In the genomic region with DNA sequence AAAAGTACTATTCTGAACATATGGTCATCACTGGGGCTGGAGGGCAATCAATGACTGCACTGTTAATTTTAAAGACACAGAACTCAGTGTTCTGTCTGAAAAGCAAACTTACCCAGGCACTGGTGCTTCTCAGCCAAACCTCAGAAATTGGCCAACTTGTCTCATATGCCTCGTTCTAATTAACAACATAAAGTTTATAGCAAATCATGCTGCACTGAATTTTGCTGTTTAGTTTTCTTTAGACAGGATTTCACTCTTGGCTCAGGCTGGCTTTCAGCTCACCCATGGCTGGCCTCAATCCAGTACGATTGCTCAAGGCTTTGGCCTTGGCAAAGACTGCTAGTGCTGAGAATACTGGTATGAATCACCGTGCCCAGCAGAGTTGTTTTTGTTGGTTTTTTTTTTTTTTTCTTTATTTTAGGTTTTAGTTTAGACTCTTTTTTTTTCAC, we compare ENCODE assay signal across 8 mouse cellular contexts. TPM values are rescaled to one million over a fixed set of nuclear protein-coding genes. Genes with fewer than 3 reads are reported as not detected.
DNase-seq lines count a peak whose midpoint lies in the region; ATAC-seq lines count a peak whose summit lies in the region.

No protein-coding gene starts in this region.

- no peaks in the 10 kb centered on the region for H3K27me3 ChIP-seq in heart, embryonic 11.5 days (ENCODE audit: control insufficient read depth, insufficient read depth, low read length)
- H3K27me3 ChIP-seq in forebrain, embryonic 16.5 days (replicated peaks; ENCODE audit: control insufficient read depth, insufficient read depth, low read length), result no peaks in the 10 kb centered on the region
- no peaks in the 10 kb centered on the region for H3K27me3 ChIP-seq in liver, embryonic 16.5 days (ENCODE audit: control insufficient read depth, insufficient read depth, low read depth, low read length)

- DNase-seq in heart, adult 11 months, result peak; percentile 98
- peak; percentile 92 to 97 for DNase-seq in adrenal gland, adult (ENCODE audit: inconsistent age in 2 of 2, low spot score in 1 of 2)
- DNase-seq in kidney, adult 8-10 months, result peak; percentile 75 to 79
- peak; percentile 18 for DNase-seq in right cerebral cortex, postnatal 14 days
- no peak for DNase-seq in thymus, postnatal 4 days

- peaks cover 21% of the 10 kb centered on the region for H3K4me1 ChIP-seq in heart, embryonic 11.5 days (ENCODE audit: control insufficient read depth, insufficient read depth, low read length)
- H3K4me1 ChIP-seq in forebrain, embryonic 16.5 days (replicated peaks; ENCODE audit: control insufficient read depth, insufficient read depth, low read length), result peaks cover 11% of the 10 kb centered on the region
- peaks cover 16% of the 10 kb centered on the region for H3K4me1 ChIP-seq in liver, embryonic 16.5 days (ENCODE audit: control insufficient read depth, low read depth, low read length)

- H3K9ac ChIP-seq in heart, embryonic 11.5 days (ENCODE audit: low read depth, low read length), result no peak overlapping the region
- H3K9ac ChIP-seq in forebrain, embryonic 16.5 days (replicated peaks; ENCODE audit: low read depth, low read length), result no peak overlapping the region
- no peak overlapping the region for H3K9ac ChIP-seq in liver, embryonic 16.5 days (ENCODE audit: low read depth, low read length)

- 59% methylated on average over 3 of the region's 3 CpGs for WGBS in heart, embryonic 11.5 days (ENCODE audit: insufficient replicate concordance)
- 12% methylated on average over 3 of the region's 3 CpGs for WGBS in forebrain, embryonic 16.5 days
- 48% methylated on average over 3 of the region's 3 CpGs for WGBS in liver, embryonic 16.5 days (ENCODE audit: insufficient replicate concordance)

- no peak overlapping the region for H3K4me3 ChIP-seq in heart, embryonic 11.5 days (ENCODE audit: low read depth, low read length)
- H3K4me3 ChIP-seq in forebrain, embryonic 16.5 days (replicated peaks; ENCODE audit: low read length), result no peak overlapping the region
- H3K4me3 ChIP-seq in liver, embryonic 16.5 days (ENCODE audit: low read depth, low read length), result no peak overlapping the region

- no peaks in the 10 kb centered on the region for H3K36me3 ChIP-seq in heart, embryonic 11.5 days (ENCODE audit: control insufficient read depth, insufficient read depth, low read length)
- no peaks in the 10 kb centered on the region for H3K36me3 ChIP-seq in forebrain, embryonic 16.5 days (ENCODE audit: control insufficient read depth, insufficient read depth)
- no peaks in the 10 kb centered on the region for H3K36me3 ChIP-seq in liver, embryonic 16.5 days (ENCODE audit: control insufficient read depth, insufficient read depth)

- no peak overlapping the region for H3K4me2 ChIP-seq in heart, embryonic 11.5 days
- H3K4me2 ChIP-seq in forebrain, embryonic 16.5 days (ENCODE audit: low read length), result no peak overlapping the region
- H3K4me2 ChIP-seq in liver, embryonic 16.5 days (ENCODE audit: low read depth, low read length), result no peak overlapping the region

- H3K27ac ChIP-seq in heart, embryonic 11.5 days (ENCODE audit: low read depth, low read length), result no peak overlapping the region
- H3K27ac ChIP-seq in forebrain, embryonic 16.5 days (ENCODE audit: low read length), result no peak overlapping the region
- peak overlapping the region; percentile 21; the same call in 1 of the 2 replicates for H3K27ac ChIP-seq in liver, embryonic 16.5 days (ENCODE audit: low read length)

- no peak for ATAC-seq in heart, embryonic 11.5 days (replicated peaks; ENCODE audit: insufficient number of reproducible peaks, low FRiP score, low TSS enrichment)
- ATAC-seq in forebrain, embryonic 16.5 days, result peak; percentile 87
- ATAC-seq in liver, embryonic 16.5 days (ENCODE audit: low read depth), result peak; percentile 57; the same call in 1 of the 2 replicates

- H3K9me3 ChIP-seq in heart, embryonic 11.5 days (replicated peaks; ENCODE audit: control insufficient read depth, low read length), result no peaks in the 10 kb centered on the region
- H3K9me3 ChIP-seq in forebrain, embryonic 16.5 days (ENCODE audit: control insufficient read depth, low read length), result no peaks in the 10 kb centered on the region
- H3K9me3 ChIP-seq in liver, embryonic 16.5 days (replicated peaks; ENCODE audit: control insufficient read depth, low read length), result no peaks in the 10 kb centered on the region

RNA-seq across cellular contexts. Expression of gene Lnpep, which starts 24.0 kb away (rescaled TPM):
- 8.9 and 12.7 TPM in 2 replicates for polyA plus RNA-seq in heart, embryonic 11.5 days (2014; fragmentation: Nextera tagmentation; extraction: Ambion mirVana)
- 8.0 and 10.3 TPM in 2 replicates for polyA plus RNA-seq in forebrain, embryonic 16.5 days (2015; fragmentation: Nextera tagmentation; extraction: Ambion mirVana)
- polyA plus RNA-seq in liver, embryonic 16.5 days (2015; fragmentation: Nextera tagmentation; extraction: Ambion mirVana), result 2.9 and 3.2 TPM in 2 replicates
